9 mouse cellular contexts compared by ENCODE assay signal in genomic region chr1:162859996-162860605, GRCm38 (mm10). TPM values are rescaled to one million over a fixed set of nuclear protein-coding genes. Genes with fewer than 3 reads are reported as not detected.
DNase-seq lines count a peak whose midpoint lies in the region; ATAC-seq and TF ChIP-seq lines count a peak whose summit lies in the region.
"Had no signal": no experiment of that assay in that cellular context is flagged by ENCODE, and none has a peak within 500 bp of the region (broad histone marks: within the 10 kb centered on the region; RNA-seq: fewer than 3 reads in every experiment).

No protein-coding gene starts in this region.

- no peaks in the 10 kb centered on the region for H3K36me3 ChIP-seq in intestine, embryonic 15.5 days
- no peaks in the 10 kb centered on the region for H3K36me3 ChIP-seq in thymus, adult 2 months (ENCODE audit: control insufficient read depth, insufficient read depth, low read length)
- H3K36me3 ChIP-seq: midbrain, embryonic 12.5 days had no signal

- TF ChIP-seq CTCF in gastrocnemius, adult 2 months (IDR thresholded peaks at IDR 0.05) = no peak
- TF ChIP-seq CTCF in thymus, adult 2 months (IDR thresholded peaks at IDR 0.05; ENCODE audit: borderline replicate concordance, control insufficient read depth, extremely low read depth, insufficient read depth, low read length, poor library complexity) = no peak

- ATAC-seq in intestine, embryonic 15.5 days = peak; percentile 59
- no peak for ATAC-seq in granulocyte monocyte progenitor cell, adult 5-6 weeks (replicated peaks; ENCODE audit: poor library complexity, severe bottlenecking)

- peak overlapping the region; percentile 78 for H3K4me3 ChIP-seq in gastrocnemius, adult 2 months
- H3K4me3 ChIP-seq in intestine, embryonic 15.5 days (replicated peaks) = no peak overlapping the region
- no peak overlapping the region for H3K4me3 ChIP-seq in thymus, adult 2 months (ENCODE audit: control insufficient read depth, insufficient read depth, low read length)
- H3K4me3 ChIP-seq: midbrain, embryonic 12.5 days had no signal

- no peaks in the 10 kb centered on the region for H3K9me3 ChIP-seq in intestine, embryonic 15.5 days
- H3K9me3 ChIP-seq: midbrain, embryonic 12.5 days had no signal

- no peak for DNase-seq in gastrocnemius, adult 2 months
- no peak for DNase-seq in gastrocnemius, adult 8-10 months (ENCODE audit: low spot score in 2 of 2)
- DNase-seq in adrenal gland, postnatal 25 days = peak; percentile 31
- peak; percentile 61 for DNase-seq in lung, postnatal 36 days
- no peak for DNase-seq in thymus, postnatal 14 days
- no peak for DNase-seq in thymus, adult 2 months

- peak overlapping the region; percentile 43; the same call in 1 of the 2 replicates for H3K27ac ChIP-seq in gastrocnemius, adult 2 months
- no peak overlapping the region for H3K27ac ChIP-seq in intestine, embryonic 15.5 days
- no peak overlapping the region for H3K27ac ChIP-seq in thymus, adult 2 months (ENCODE audit: control insufficient read depth, insufficient read depth, low read length)
- H3K27ac ChIP-seq: midbrain, embryonic 12.5 days had no signal

- no peak for TF ChIP-seq POLR2A in thymus, adult 2 months (IDR thresholded peaks at IDR 0.05; ENCODE audit: control insufficient read depth, extremely low read depth, insufficient read depth, low read length, poor library complexity)

- 62% methylated on average over 9 of the region's 9 CpGs for WGBS in intestine, embryonic 15.5 days
- WGBS in thymus, adult 2 months = 55% methylated on average over 9 of the region's 9 CpGs

- H3K27me3 ChIP-seq in intestine, embryonic 15.5 days (replicated peaks) = no peaks in the 10 kb centered on the region
- H3K27me3 ChIP-seq in thymus, adult 2 months (ENCODE audit: control insufficient read depth, insufficient read depth, low read length) = no peaks in the 10 kb centered on the region

- H3K4me1 ChIP-seq in intestine, embryonic 15.5 days (replicated peaks) = peaks cover 8% of the 10 kb centered on the region
- no peaks in the 10 kb centered on the region for H3K4me1 ChIP-seq in thymus, adult 2 months (replicated peaks; ENCODE audit: control insufficient read depth, insufficient read depth, low read length)

- intact Hi-C loops in gastrocnemius, adult 2 months (cut with DNase I) = no loop called here

- no peak overlapping the region for H3K4me2 ChIP-seq in intestine, embryonic 15.5 days (replicated peaks)
- H3K4me2 ChIP-seq: midbrain, embryonic 12.5 days had no signal

- no peak overlapping the region for H3K9ac ChIP-seq in intestine, embryonic 15.5 days
- H3K9ac ChIP-seq: midbrain, embryonic 12.5 days had no signal

RNA-seq across cellular contexts. Expression of gene Fmo1, which starts 6.3 kb away (rescaled TPM):
- 10 to 100 TPM; 13.4 to 14.1 TPM for total RNA-seq in gastrocnemius, adult 2 months (2021)
- 10 to 100 TPM in 3 of 4 experiments, 1 to 10 TPM in 1; 5.5 to 16.6 (median 11.4) TPM for total RNA-seq in gastrocnemius, adult 8-10 months (2022)
- total RNA-seq in adrenal gland, postnatal 25 days (2021) = 245 and 265 TPM in 2 replicates
- 16.9 and 20.4 TPM in 2 replicates for polyA plus RNA-seq in intestine, embryonic 15.5 days (2015; fragmentation: Nextera tagmentation; extraction: Ambion mirVana)
- total RNA-seq in granulocyte monocyte progenitor cell, adult 5-6 weeks (2014; fragmentation: Nextera tagmentation) = not detected in 2 replicates
- 0.10 TPM in 1 of 2 replicates, not detected in the other for total RNA-seq in granulocyte monocyte progenitor cell, adult 5-6 weeks (2017)
- 14.1 and 16.3 TPM in 2 replicates for polyA plus RNA-seq in thymus, adult 2 months (2012; rRNA removed)

RNA-seq across cellular contexts. Expression of gene Fmo2, which starts 38.4 kb away (rescaled TPM):
- total RNA-seq in gastrocnemius, adult 2 months (2021) = 10 to 100 TPM; 16.3 to 17.7 TPM
- total RNA-seq in gastrocnemius, adult 8-10 months (2022) = 10 to 100 TPM in 3 of 4 experiments, 1 to 10 TPM in 1; 5.9 to 16.7 (median 15.6) TPM
- total RNA-seq in adrenal gland, postnatal 25 days (2021) = 20.9 and 31.5 TPM in 2 replicates
- 2.5 and 2.9 TPM in 2 replicates for polyA plus RNA-seq in intestine, embryonic 15.5 days (2015; fragmentation: Nextera tagmentation; extraction: Ambion mirVana)
- not detected in 2 replicates for total RNA-seq in granulocyte monocyte progenitor cell, adult 5-6 weeks (2014; fragmentation: Nextera tagmentation)
- total RNA-seq in granulocyte monocyte progenitor cell, adult 5-6 weeks (2017) = not detected in 2 replicates
- 0.88 and 2.1 TPM in 2 replicates for polyA plus RNA-seq in thymus, adult 2 months (2012; rRNA removed)

RNA-seq across cellular contexts. Expression of gene Fmo4, which starts 46.3 kb away (rescaled TPM):
- not detected for total RNA-seq in gastrocnemius, adult 2 months (2021)
- under 1 TPM in 1 of 4 experiments, not detected in 3; 0.15 TPM for total RNA-seq in gastrocnemius, adult 8-10 months (2022)
- 0.70 and 0.71 TPM in 2 replicates for total RNA-seq in adrenal gland, postnatal 25 days (2021)
- polyA plus RNA-seq in intestine, embryonic 15.5 days (2015; fragmentation: Nextera tagmentation; extraction: Ambion mirVana) = 6.8 and 7.4 TPM in 2 replicates
- not detected in 2 replicates for total RNA-seq in granulocyte monocyte progenitor cell, adult 5-6 weeks (2014; fragmentation: Nextera tagmentation)
- total RNA-seq in granulocyte monocyte progenitor cell, adult 5-6 weeks (2017) = not detected in 2 replicates
- polyA plus RNA-seq in thymus, adult 2 months (2012; rRNA removed) = 0.08 TPM in 1 of 2 replicates, not detected in the other

Comparison
In these comparisons a context has a peak if more than half of its experiments do, and no peak if none do; other contexts are left out.
1. DNase-seq: peak in adrenal gland, postnatal 25 days (single experiment) and lung, postnatal 36 days (single experiment); none in gastrocnemius, adult 2 months (single experiment), gastrocnemius, adult 8-10 months (0 of 2), thymus, postnatal 14 days (single experiment) and thymus, adult 2 months (single experiment).
2. RNA of gene Fmo1, which starts 6.3 kb away (total RNA-seq): 245 to 265 TPM in adrenal gland, postnatal 25 days; 13.4 to 14.1 TPM in gastrocnemius, adult 2 months, 5.5 to 16.6 TPM in gastrocnemius, adult 8-10 months and 0.10 TPM in granulocyte monocyte progenitor cell, adult 5-6 weeks; every median in the first group is over 10 times any median in the second.
3. RNA of gene Fmo2, which starts 38.4 kb away (total RNA-seq): 20.9 to 31.5 TPM in adrenal gland, postnatal 25 days, 16.3 to 17.7 TPM in gastrocnemius, adult 2 months and 5.9 to 16.7 TPM in gastrocnemius, adult 8-10 months; not detected in granulocyte monocyte progenitor cell, adult 5-6 weeks; every median in the first group is over 4 times any median in the second.